Mouse (Mus musculus): ENCODE measurements around the gene Lrrc4c.

GRCm38 (mm10) chr2:97165745-97166144 lies 847.8 kb downstream of the Lrrc4c start:
- TF ChIP-seq CTCF (IDR thresholded peaks at IDR 0.05; ENCODE audit: insufficient read depth, low read length) = no peak
- no peak for TF ChIP-seq POLR2A (IDR thresholded peaks at IDR 0.05; ENCODE audit: borderline replicate concordance, extremely low read depth, low read depth, low read length)
